Mouse (Mus musculus) midbrain, embryonic 10.5 days (tissue): Measurements from ENCODE around the gene Sik1. TPM values are rescaled to one million over a fixed set of nuclear protein-coding genes. Genes with fewer than 3 reads are reported as not detected.

Experiments used
- DNase-seq: peaks from one replicate; pipeline ENCODE4 v3.0.0-alpha.2; 2017; ENCODE audit warnings: low spot score
- H3K27ac ChIP-seq: fragments of 300-500 bp; sonication (generic); replicated peaks from 2 replicates; pipeline ENCODE4 v1.5.1; 2016; ENCODE audit warnings: mild to moderate bottlenecking
- H3K27me3 ChIP-seq: fragments of 300-500 bp; sonication (generic); 2 replicates; pipeline ENCODE4 v1.6.1; 2016; ENCODE audit warnings: low read depth, mild to moderate bottlenecking; ENCODE audit not compliant: poor library complexity, severe bottlenecking
- H3K36me3 ChIP-seq: fragments of 300-500 bp; sonication (generic); 2 replicates; pipeline ENCODE4 v1.6.1; 2016; ENCODE audit warnings: mild to moderate bottlenecking, moderate library complexity
- H3K4me1 ChIP-seq: fragments of 300-500 bp; sonication (generic); 2 replicates; pipeline ENCODE4 v1.6.1; 2016
- H3K4me3 ChIP-seq: fragments of 300-500 bp; sonication (generic); 2 replicates; pipeline ENCODE4 v1.5.1; 2016; ENCODE audit warnings: mild to moderate bottlenecking, moderate library complexity
- H3K9me3 ChIP-seq: fragments of 300-500 bp; sonication (generic); replicated peaks from 2 replicates; pipeline ENCODE4 v1.6.1; 2016; ENCODE audit warnings: mild to moderate bottlenecking
- WGBS: fragments of 180-500 bp; shearing (Covaris S2); methylation state at CpG from one replicate; pipeline ENCODE4 v1.1.7; 2016; 5-methylcytosine and 5-hydroxymethylcytosine counted together
- polyA plus RNA-seq: library from polyadenylated mRNA; unstranded; fragments of >200 nt; fragmentation: Nextera tagmentation; extraction: Ambion mirVana; gene quantifications from 2 replicates; pipeline ENCODE4 v1.2.1, GENCODE M21; 2016

Sik1 gene
- polyA plus RNA-seq, 1 experiment from 2014 or later, result 9.2 TPM

DNA sequence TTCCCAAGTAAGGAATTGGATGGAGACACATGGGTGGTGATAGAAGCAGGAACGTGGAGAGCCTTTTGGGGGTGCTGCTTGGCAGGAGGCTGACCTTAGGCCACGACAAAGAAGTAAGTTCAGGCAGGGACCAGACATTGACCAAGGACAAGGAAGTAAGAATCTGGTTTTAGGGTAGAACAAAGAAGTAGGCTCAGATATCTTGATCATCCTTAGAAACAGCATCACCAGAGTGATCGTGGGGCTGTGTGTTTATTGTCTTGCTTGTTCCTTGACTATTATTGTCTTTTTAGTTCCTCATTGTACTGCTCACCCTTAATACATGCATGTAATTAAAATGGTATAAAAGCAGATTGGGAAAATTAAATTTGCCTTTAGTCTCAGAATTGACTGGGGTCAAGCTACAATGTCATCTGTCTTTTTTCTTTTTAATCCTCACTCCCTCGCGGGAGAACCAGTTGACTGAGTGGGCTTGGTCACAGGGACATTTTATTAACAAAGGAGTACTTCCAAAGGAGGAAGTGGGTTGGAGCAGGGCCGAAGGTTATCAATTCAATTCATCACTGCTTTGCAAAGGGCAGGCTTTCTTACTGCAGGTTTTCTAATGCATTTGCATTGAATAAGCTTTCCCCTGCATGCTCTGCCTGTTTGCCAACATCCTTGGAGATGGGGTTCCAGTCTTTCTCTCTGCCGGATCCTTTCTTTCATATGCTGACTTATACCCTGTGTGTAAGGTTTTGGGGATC lies 53.2 kb downstream of the Sik1 start:
- Histone ChIP-seq H3K27ac (0 out of 2 replicates have a peak overlapping the region, but pooled peaks have one; percentile 17), H3K36me3 (no peaks in the 10 kb centered on the region), H3K4me1 (peaks cover 13% of the 10 kb centered on the region), H3K9me3 (no peaks in the 10 kb centered on the region), H3K27me3 (no peaks in the 10 kb centered on the region), H3K4me3 (no peak overlapping the region)
- 63% methylated on average over 7 of the region's 7 CpGs for WGBS
- no peak for DNase-seq

DNA sequence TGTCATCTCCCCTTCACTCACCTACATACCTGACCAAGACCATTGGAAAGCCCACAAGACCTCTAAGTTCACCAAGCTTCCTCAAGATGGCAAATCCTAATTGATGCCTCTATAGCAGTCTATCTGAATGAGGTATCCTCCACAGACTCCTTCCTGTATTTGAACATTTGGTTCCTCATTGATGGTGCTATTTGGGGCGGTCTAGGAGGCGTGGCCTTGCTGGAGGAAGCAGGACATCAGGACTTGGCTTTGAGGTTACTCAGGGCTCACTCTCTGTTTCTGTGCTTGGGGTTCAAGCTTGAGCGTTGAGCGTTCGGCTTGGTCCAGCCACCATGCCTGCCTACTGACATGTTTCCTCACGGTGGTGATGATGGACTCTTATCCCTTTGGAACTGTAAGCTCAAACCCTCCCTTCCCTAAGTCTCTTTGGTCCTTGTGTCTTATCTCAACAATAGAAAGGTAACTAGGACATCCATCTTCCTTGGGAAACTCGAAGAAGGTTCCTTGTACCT lies 54.7 kb downstream of the Sik1 start:
- Histone ChIP-seq H3K27me3 (no peaks in the 10 kb centered on the region), H3K36me3 (no peaks in the 10 kb centered on the region), H3K27ac (no peak overlapping the region), H3K9me3 (no peaks in the 10 kb centered on the region), H3K4me3 (no peak overlapping the region), H3K4me1 (peaks cover 7% of the 10 kb centered on the region)
- DNase-seq, result no peak
- WGBS, result 93% methylated on average over 7 of the region's 7 CpGs

GRCm38 (mm10) chr17:31795893-31796292 lies 59.7 kb downstream of the Sik1 start:
- Histone ChIP-seq H3K27ac (no peak overlapping the region), H3K36me3 (no peaks in the 10 kb centered on the region), H3K4me1 (peaks cover 29% of the 10 kb centered on the region), H3K27me3 (peaks cover 37% of the 10 kb centered on the region), H3K9me3 (no peaks in the 10 kb centered on the region), H3K4me3 (no peak overlapping the region)
- 92% methylated on average over 4 of the region's 4 CpGs for WGBS
- DNase-seq, result no peak

Other genes with a start within 250 kb of the Sik1 start
- gene Cbs, start 218.6 kb downstream of the Sik1 start, polyA plus RNA-seq, result 0.94 and 1.9 TPM in 2 replicates
- gene U2af1, start 196.9 kb downstream of the Sik1 start, polyA plus RNA-seq, result 449 and 476 TPM in 2 replicates
- not detected in 2 replicates for gene Cryaa, start 178.0 kb downstream of the Sik1 start, polyA plus RNA-seq
- 86.1 and 102 TPM in 2 replicates for gene Rrp1b, start 180.3 kb upstream of the Sik1 start, polyA plus RNA-seq
- 0.47 and 0.68 TPM in 2 replicates for gene Hsf2bp, start 180.5 kb upstream of the Sik1 start, polyA plus RNA-seq